Mouse (Mus musculus): ENCODE results near the gene Trpc5.

DNA sequence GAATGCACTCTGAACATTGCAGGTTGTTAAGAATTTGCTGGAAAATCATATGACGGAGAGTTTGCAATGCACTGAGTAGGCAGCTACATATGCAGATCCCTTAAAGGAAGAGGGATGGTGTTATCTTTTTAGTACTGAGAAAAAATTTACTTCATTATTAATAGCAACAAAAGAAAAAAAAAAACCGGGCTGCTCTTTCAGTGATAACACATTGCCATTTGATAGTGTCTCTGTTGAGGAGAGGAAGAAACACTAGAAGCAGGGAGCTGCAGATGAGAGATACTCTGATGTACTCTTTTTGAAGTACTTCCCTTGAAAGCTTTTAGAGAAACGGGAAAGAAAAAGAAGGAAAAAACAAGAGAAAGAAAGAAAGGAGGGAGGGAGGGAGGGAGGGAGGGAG, 43.2 kb downstream of the Trpc5 start:
- TF ChIP-seq CTCF (IDR thresholded peaks at IDR 0.05; ENCODE audit: control insufficient read depth, insufficient read depth, insufficient read length) = no peak
- TF ChIP-seq MAX (IDR thresholded peaks at IDR 0.05) = no peak
- TF ChIP-seq FOSL1 (IDR thresholded peaks at IDR 0.05; ENCODE audit: insufficient read depth, low read length, poor library complexity, severe bottlenecking) = no peak
- TF ChIP-seq CEBPB (IDR thresholded peaks at IDR 0.05; ENCODE audit: low read depth) = no peak
